Mouse (Mus musculus) cerebellum, adult 2 months (tissue): ENCODE data around the gene Dnase1l3.

ENCODE experiments used
- CTCF ChIP-seq: fragments of 200-500 bp; IDR thresholded peaks from 2 replicates; pipeline ENCODE4 v1.5.1; 2011; ENCODE audit warnings: low read depth, mild to moderate bottlenecking, control low read depth, low read length, moderate library complexity, borderline replicate concordance; ENCODE audit not compliant: insufficient read depth
- POLR2A ChIP-seq: fragments of 200-500 bp; IDR thresholded peaks from 2 replicates; pipeline ENCODE4 v1.6.1; 2011; ENCODE audit warnings: low read length, control low read depth, borderline replicate concordance; ENCODE audit not compliant: insufficient read depth

GRCm38 (mm10) chr14:8040911-8041678 lies 46.7 kb upstream of the Dnase1l3 start:
- TF ChIP-seq CTCF (no peak), POLR2A (no peak)
